Mouse (Mus musculus): ENCODE data around the gene Nans.

GRCm38 (mm10) chr4:46532511-46532910, 43.5 kb downstream of the Nans start:
- no peak for TF ChIP-seq ZC3H11A (IDR thresholded peaks at IDR 0.05; ENCODE audit: borderline replicate concordance, low read depth, low read length)
- TF ChIP-seq MAFK (IDR thresholded peaks at IDR 0.05; ENCODE audit: insufficient read depth, low read depth, low read length) = no peak
- no peak for TF ChIP-seq ZNF384 (IDR thresholded peaks at IDR 0.05; ENCODE audit: low read depth, low read length)
- TF ChIP-seq HCFC1 (IDR thresholded peaks at IDR 0.05; ENCODE audit: borderline replicate concordance, insufficient read depth, low read length) = no peak

Measured in ES-E14 (cell line).